Mouse (Mus musculus): ENCODE data around the gene Slc13a2. TPM values are rescaled to one million over a fixed set of nuclear protein-coding genes. Genes with fewer than 3 reads are reported as not detected.

Slc13a2 gene
- total RNA-seq, 1 experiment = 0.13 TPM

- in situ Hi-C loops (cut with MboI; ENCODE audit: low sequenced_read_pairs in 2 of 2, unreplicated experiment in 2 of 2) = loop anchor here in 1 of 2 experiments (5.0 kb wide), 1 partner anchor 35 kb away; no protein-coding TSS in a partner anchor
- peaks cover 3 to 32% of the 10 kb centered on the region in 2 experiments; a peak in 2 of 4 replicates for H3K4me1 ChIP-seq (ENCODE audit: control insufficient read depth in 2 of 2, insufficient read depth in 2 of 2, low read length in 2 of 2, poor library complexity in 1 of 2)
- 0 out of 2 replicates have a peak overlapping the region, but pooled peaks have one; percentile 26 for H3K27ac ChIP-seq (ENCODE audit: insufficient read depth, low read depth, low read length, poor library complexity, severe bottlenecking)
- no peaks in the 10 kb centered on the region for H3K36me3 ChIP-seq (ENCODE audit: control insufficient read depth, insufficient read depth, low read length, poor library complexity, severe bottlenecking)
- no peak for DNase-seq (ENCODE audit: low read depth, low spot score)
- peak overlapping the region; percentile 65; the same call in 1 of the 2 replicates for H3K9ac ChIP-seq (ENCODE audit: insufficient read depth, low read depth, low read length, poor library complexity, severe bottlenecking)
- no peak for TF ChIP-seq CHD2 (IDR thresholded peaks at IDR 0.05; ENCODE audit: low read depth, low read length)
- no peak for TF ChIP-seq ZNF384 (IDR thresholded peaks at IDR 0.05; ENCODE audit: low read depth, low read length)
- no peak for TF ChIP-seq HCFC1 (IDR thresholded peaks at IDR 0.05; ENCODE audit: borderline replicate concordance, insufficient read depth, low read length)
- TF ChIP-seq MAFK (IDR thresholded peaks at IDR 0.05; ENCODE audit: insufficient read depth, low read depth, low read length) = no peak
- no peak for TF ChIP-seq ZC3H11A (IDR thresholded peaks at IDR 0.05; ENCODE audit: borderline replicate concordance, low read depth, low read length)
- H3K4me3 ChIP-seq (ENCODE audit: insufficient read depth in 1 of 2, low read depth in 1 of 2, low read length in 2 of 2, poor library complexity in 1 of 2, severe bottlenecking in 1 of 2) = peak overlapping the region; percentile 43 to 63
- H3K9me3 ChIP-seq (ENCODE audit: control insufficient read depth, insufficient read depth, low read depth, low read length) = no peaks in the 10 kb centered on the region
Measured at GRCm38 (mm10) chr11:78396950-78397349, 25.1 kb downstream of the Slc13a2 start.

DNA sequence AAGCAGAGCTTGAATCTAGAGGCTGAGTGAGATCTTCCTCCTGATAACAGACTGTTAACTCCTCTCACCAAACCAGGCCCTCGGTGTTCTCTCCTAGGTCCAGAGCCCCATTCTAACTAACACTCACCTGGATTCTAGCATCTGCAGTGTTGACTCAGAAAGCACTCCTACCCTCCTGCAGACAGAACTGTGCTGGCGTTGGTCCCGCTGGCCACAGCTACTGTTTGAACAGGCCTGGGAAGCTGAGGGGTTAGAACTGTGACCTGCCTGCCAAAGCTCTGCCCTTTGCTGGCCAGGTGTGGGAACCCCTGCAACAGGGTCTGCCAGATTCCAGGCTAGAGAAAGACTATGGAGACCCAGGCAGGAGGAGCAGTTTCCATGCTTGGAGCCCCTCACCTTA lies 29.3 kb downstream of the Slc13a2 start:
- Histone ChIP-seq H3K27ac (ENCODE audit: insufficient read depth, low read depth, low read length, poor library complexity, severe bottlenecking) (no peak overlapping the region), H3K4me3 (ENCODE audit: insufficient read depth in 1 of 2, low read depth in 1 of 2, low read length in 2 of 2, poor library complexity in 1 of 2, severe bottlenecking in 1 of 2) (no peak overlapping the region), H3K36me3 (ENCODE audit: control insufficient read depth, insufficient read depth, low read length, poor library complexity, severe bottlenecking) (no peaks in the 10 kb centered on the region), H3K4me1 (ENCODE audit: control insufficient read depth in 2 of 2, insufficient read depth in 2 of 2, low read length in 2 of 2, poor library complexity in 1 of 2) (peaks cover 0 to 17% of the 10 kb centered on the region in 2 experiments; a peak in 1 of 4 replicates), H3K9ac (ENCODE audit: insufficient read depth, low read depth, low read length, poor library complexity, severe bottlenecking) (no peak overlapping the region), H3K9me3 (ENCODE audit: control insufficient read depth, insufficient read depth, low read depth, low read length) (no peaks in the 10 kb centered on the region)
- DNase-seq (ENCODE audit: low read depth, low spot score) = no peak
- TF ChIP-seq ZC3H11A (IDR thresholded peaks at IDR 0.05; ENCODE audit: borderline replicate concordance, low read depth, low read length) = no peak
- TF ChIP-seq HCFC1 (IDR thresholded peaks at IDR 0.05; ENCODE audit: borderline replicate concordance, insufficient read depth, low read length) = no peak
- no peak for TF ChIP-seq ZNF384 (IDR thresholded peaks at IDR 0.05; ENCODE audit: low read depth, low read length)
- no peak for TF ChIP-seq CHD2 (IDR thresholded peaks at IDR 0.05; ENCODE audit: low read depth, low read length)
- no peak for TF ChIP-seq MAFK (IDR thresholded peaks at IDR 0.05; ENCODE audit: insufficient read depth, low read depth, low read length)
- in situ Hi-C loops (cut with MboI; ENCODE audit: low sequenced_read_pairs in 2 of 2, unreplicated experiment in 2 of 2) = no loop called here

GRCm38 (mm10) chr11:78386508-78387043 lies 35.4 kb downstream of the Slc13a2 start, which contains the start of gene Foxn1:
Foxn1 (minus strand) TSS chr11:78386558.
- TF ChIP-seq HCFC1 (IDR thresholded peaks at IDR 0.05; ENCODE audit: borderline replicate concordance, insufficient read depth, low read length) = no peak
- TF ChIP-seq MAFK (IDR thresholded peaks at IDR 0.05; ENCODE audit: insufficient read depth, low read depth, low read length) = no peak
- no peak for TF ChIP-seq ZC3H11A (IDR thresholded peaks at IDR 0.05; ENCODE audit: borderline replicate concordance, low read depth, low read length)
- TF ChIP-seq ZNF384 (IDR thresholded peaks at IDR 0.05; ENCODE audit: low read depth, low read length) = no peak
- TF ChIP-seq CHD2 (IDR thresholded peaks at IDR 0.05; ENCODE audit: low read depth, low read length) = no peak
- no peak for DNase-seq (ENCODE audit: low read depth, low spot score)
- in situ Hi-C loops (cut with MboI; ENCODE audit: low sequenced_read_pairs in 2 of 2, unreplicated experiment in 2 of 2) = no loop called here

GRCm38 (mm10) chr11:78385776-78386175 lies 36.2 kb downstream of the Slc13a2 start:
- DNase-seq (ENCODE audit: low read depth, low spot score) = no peak
- Histone ChIP-seq H3K9ac (ENCODE audit: insufficient read depth, low read depth, low read length, poor library complexity, severe bottlenecking) (no peak overlapping the region), H3K27ac (ENCODE audit: insufficient read depth, low read depth, low read length, poor library complexity, severe bottlenecking) (no peak overlapping the region), H3K36me3 (ENCODE audit: control insufficient read depth, insufficient read depth, low read length, poor library complexity, severe bottlenecking) (no peaks in the 10 kb centered on the region), H3K9me3 (ENCODE audit: control insufficient read depth, insufficient read depth, low read depth, low read length) (no peaks in the 10 kb centered on the region), H3K4me1 (ENCODE audit: control insufficient read depth in 2 of 2, insufficient read depth in 2 of 2, low read length in 2 of 2, poor library complexity in 1 of 2) (peaks cover 0 to 5% of the 10 kb centered on the region in 2 experiments; a peak in 1 of 4 replicates), H3K4me3 (ENCODE audit: insufficient read depth in 1 of 2, low read depth in 1 of 2, low read length in 2 of 2, poor library complexity in 1 of 2, severe bottlenecking in 1 of 2) (no peak overlapping the region)
- TF ChIP-seq ZC3H11A (IDR thresholded peaks at IDR 0.05; ENCODE audit: borderline replicate concordance, low read depth, low read length) (no peak), CHD2 (IDR thresholded peaks at IDR 0.05; ENCODE audit: low read depth, low read length) (no peak), HCFC1 (IDR thresholded peaks at IDR 0.05; ENCODE audit: borderline replicate concordance, insufficient read depth, low read length) (no peak), MAFK (IDR thresholded peaks at IDR 0.05; ENCODE audit: insufficient read depth, low read depth, low read length) (no peak), ZNF384 (IDR thresholded peaks at IDR 0.05; ENCODE audit: low read depth, low read length) (no peak)
- in situ Hi-C loops (cut with MboI; ENCODE audit: low sequenced_read_pairs in 2 of 2, unreplicated experiment in 2 of 2) = no loop called here

More at GRCm38 (mm10) chr11:78386508-78387043, 35.4 kb downstream of the Slc13a2 start, which contains the start of gene Foxn1:
- H3K4me3 ChIP-seq (ENCODE audit: insufficient read depth in 1 of 2, low read depth in 1 of 2, low read length in 2 of 2, poor library complexity in 1 of 2, severe bottlenecking in 1 of 2) = no peak within 1 kb of the TSS
- no peaks in the 10 kb centered on the region for H3K36me3 ChIP-seq (ENCODE audit: control insufficient read depth, insufficient read depth, low read length, poor library complexity, severe bottlenecking)
- peaks cover 0 to 5% of the 10 kb centered on the region in 2 experiments; a peak in 1 of 4 replicates for H3K4me1 ChIP-seq (ENCODE audit: control insufficient read depth in 2 of 2, insufficient read depth in 2 of 2, low read length in 2 of 2, poor library complexity in 1 of 2)
- H3K9ac ChIP-seq (ENCODE audit: insufficient read depth, low read depth, low read length, poor library complexity, severe bottlenecking) = no peak within 1 kb of the TSS
- H3K27ac ChIP-seq (ENCODE audit: insufficient read depth, low read depth, low read length, poor library complexity, severe bottlenecking) = no peak within 1 kb of the TSS
- no peaks in the 10 kb centered on the region for H3K9me3 ChIP-seq (ENCODE audit: control insufficient read depth, insufficient read depth, low read depth, low read length)
